Mouse (Mus musculus) brain, embryonic 14.5 days (tissue): ENCODE data around the gene Gm10961.

Experiments used
- CTCF ChIP-seq: fragments of 200-500 bp; IDR thresholded peaks from 2 replicates; pipeline ENCODE4 v1.5.1; 2012; ENCODE audit warnings: inconsistent platforms, mild to moderate bottlenecking, moderate library complexity, borderline replicate concordance; ENCODE audit not compliant: insufficient read depth, insufficient read length; ENCODE audit errors: extremely low read depth
- POLR2A ChIP-seq: fragments of 200-500 bp; IDR thresholded peaks from 2 replicates; pipeline ENCODE4 v1.6.1; 2012; ENCODE audit warnings: mild to moderate bottlenecking, inconsistent platforms, borderline replicate concordance; ENCODE audit not compliant: poor library complexity, insufficient read depth, insufficient read length, severe bottlenecking; ENCODE audit errors: extremely low read depth

DNA sequence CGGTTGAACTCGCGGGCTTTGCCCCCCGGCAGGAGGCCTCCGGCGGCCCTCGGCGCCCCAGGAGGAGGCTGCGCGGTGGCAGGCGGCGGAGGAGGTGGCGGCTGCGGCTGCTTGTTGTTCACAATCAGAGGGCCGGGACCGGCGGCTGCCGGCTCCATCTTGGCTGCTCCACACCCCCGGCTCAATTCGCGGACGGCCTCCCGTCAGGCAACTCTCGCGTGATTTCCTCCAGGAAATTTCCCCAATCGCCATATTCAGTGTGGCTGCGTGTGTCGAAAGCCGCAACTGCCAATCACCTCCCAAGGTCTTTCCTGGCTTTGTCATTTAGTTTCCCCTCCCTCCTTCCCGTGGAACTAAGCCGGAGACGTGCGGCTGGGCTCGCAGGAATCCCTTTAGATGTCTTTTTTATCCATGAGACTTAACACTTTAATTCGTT, 419 bp downstream of the Gm10961 start, which contains the start of gene Strip1:
- TF ChIP-seq CTCF (no peak), POLR2A (peak; percentile 91)
